Mouse (Mus musculus) frontal cortex, postnatal 36 days (tissue): ENCODE measurements around the gene Ang2.
"Not testable (repeated sequence)": the region's sequence is repeated elsewhere in the genome, so short reads cannot be mapped to it uniquely, and the experiment has no call there.

Source experiments
- DNase-seq, 2 experiments: peaks; one replicate each; pipeline ENCODE4 v3.0.0; 2022; ENCODE audit warnings: low spot score in 2 of 2

Gene Ang2

DNA sequence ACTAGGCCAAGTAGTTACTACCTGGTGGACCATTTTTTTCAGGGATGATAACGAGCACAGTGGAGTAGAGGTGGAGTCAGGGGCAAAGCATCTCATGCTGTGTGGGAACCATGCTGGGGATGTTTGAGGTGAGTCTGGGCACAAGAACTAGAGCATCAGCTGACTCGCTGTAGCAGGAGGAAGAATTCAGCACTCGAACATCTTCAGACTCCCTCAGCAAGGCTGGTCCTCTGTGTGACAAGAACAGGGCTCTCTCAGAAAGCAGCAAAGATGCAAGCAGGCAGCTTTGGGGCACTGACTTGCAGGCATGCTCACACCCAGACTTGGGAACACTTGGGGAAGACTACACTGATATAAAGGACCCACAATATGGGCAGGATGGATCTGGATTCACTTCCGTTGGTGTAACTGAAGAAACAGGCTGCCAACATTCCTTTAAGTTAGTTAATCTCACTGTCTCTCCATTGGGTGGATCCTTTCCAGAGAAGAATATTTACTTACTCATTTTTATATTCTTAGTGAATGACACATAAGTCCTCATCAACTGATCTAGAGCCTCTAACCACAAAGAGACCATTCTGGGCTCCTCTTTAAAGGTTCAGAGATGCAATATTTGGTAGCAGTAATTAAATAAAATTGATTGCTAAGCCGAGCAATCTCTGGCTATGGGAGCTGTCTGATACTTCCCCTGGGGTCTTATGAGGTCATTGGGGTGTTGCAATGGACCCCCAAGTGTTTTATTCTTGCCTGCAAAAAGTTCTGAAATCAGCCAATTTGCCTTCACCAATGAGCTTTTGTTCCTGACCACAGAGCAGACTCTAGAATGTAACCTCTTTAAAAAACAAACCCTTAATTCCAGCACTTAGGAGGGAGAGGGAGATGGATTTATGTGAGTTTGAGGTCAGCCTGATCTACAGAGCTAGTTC is at the start of gene Ang2:
TSS of gene Ang2 (minus strand) at position 51 of the 926 bp plus-strand sequence.
- DNase-seq, result no peak

DNA sequence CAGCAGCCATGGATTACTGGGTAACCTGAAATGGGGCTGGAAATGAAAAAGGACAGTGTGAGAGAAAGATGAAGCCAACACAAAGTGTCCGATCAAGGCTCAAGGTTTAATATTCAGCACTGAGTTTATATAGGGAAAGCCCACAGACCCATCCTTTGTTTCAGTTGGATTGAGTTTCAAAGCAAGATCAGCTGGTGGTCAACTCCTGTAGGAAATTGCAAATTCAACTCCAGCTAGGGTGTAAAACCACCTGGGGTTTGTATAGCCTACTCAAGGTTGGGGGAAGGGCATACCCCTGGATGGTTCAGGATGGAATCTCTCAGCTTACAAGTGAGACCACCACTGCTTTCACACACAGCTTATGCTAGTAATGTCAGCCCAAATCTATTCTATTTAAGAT is 48.8 kb upstream of the Ang2 start:
- no peak for DNase-seq

DNA sequence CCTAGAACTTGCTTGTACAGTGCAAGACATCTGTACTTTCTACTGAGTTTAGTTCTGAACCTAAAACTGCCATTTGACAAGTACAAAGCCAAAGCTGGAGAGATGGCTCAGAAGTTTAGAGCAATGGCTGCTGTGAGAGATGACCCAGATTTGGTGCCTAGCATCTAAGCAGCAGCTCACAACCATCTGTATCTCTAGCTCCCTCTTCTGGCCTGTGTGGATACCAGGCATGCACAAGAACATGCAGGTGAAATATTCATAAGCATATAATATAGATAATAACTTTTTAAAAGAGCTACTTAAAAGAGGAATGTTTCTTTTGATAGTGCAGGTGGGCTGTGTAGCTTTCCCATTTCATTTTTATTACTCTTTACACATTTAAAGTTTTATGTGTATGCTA is 42.0 kb upstream of the Ang2 start:
- DNase-seq, result peak; percentile 7 to 45

DNA sequence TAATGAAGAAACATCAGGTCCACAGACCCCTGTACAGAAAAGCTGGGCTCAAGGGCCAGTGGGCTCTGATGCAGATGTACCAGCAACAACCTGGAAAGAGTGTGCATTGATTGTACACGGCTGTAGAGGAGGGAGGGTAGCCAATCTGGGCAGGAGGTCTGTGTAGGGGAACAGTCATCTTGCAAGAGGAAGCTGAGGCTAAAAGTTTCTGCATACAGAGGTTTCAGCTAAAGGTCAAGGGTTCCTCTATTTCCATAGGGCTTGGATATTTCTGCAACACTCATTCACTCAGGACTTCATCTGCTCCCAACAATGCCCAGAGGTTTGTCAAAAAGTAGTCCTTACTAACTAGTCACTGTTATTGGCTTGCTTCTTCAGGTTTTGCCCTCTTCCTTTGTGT is 38.5 kb upstream of the Ang2 start:
- DNase-seq, result not testable (repeated sequence)

DNA sequence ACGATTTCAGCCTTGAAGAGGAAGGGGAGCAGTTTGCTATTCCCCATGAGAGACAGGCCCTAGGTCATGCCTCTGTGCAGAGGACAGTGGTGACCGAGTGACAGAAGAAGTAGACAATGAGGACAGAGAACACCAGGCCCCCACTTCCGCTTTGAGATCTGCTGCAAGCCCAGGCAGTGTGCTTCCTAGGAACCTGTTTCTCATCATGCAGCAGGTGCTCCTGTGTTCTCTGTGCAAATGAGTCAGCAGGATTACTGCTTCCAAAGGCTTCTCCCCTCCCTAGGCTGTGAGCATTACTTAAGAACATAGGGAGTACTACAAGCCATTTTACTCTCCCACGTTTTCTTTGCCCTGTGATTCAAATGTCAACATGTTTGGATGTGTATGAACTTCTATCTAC is 30.7 kb upstream of the Ang2 start:
- not testable (repeated sequence) for DNase-seq

DNA sequence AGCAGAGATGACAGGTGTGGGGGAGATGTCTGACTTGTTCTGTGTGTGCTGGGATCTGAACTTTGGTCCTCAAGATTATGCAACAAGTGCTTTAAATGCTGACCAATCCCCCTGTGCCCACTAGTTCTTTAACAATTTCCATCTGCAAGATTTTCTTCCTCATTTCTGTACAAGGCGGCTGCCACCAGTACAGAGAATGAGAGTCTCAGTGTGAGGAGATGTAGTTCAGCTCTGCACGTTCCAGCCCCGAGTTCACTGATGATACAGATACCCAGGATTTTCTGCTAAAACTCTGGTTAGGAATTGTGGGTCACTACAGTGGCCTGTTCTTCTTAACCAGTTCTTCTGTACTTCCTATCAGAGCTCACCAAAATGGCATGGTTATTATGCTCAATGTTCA is 21.1 kb upstream of the Ang2 start:
- not testable (repeated sequence) for DNase-seq

DNA sequence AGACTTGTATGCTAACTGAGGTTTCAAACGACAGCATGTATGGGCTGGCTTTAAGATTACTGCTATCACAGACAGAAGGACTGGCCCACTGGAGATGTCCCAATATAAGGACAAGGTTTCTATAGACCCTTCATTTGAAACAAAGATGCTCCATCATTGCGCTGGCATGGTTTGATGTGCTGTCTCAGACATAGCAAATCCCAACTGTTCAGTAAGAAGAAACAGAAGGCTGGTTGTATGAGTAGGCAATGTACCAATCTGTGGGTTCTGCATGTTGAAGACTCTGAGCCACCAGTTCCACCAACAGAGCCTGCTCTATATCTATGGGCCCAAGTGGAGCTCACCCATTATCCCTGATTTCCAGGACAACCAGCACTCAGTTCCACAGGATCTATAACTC is 4.2 kb upstream of the Ang2 start, which contains the start of gene Ear14:
TSS of gene Ear14 (plus strand) at position 277 of the 400 bp plus-strand sequence.
- DNase-seq, result no peak

DNA sequence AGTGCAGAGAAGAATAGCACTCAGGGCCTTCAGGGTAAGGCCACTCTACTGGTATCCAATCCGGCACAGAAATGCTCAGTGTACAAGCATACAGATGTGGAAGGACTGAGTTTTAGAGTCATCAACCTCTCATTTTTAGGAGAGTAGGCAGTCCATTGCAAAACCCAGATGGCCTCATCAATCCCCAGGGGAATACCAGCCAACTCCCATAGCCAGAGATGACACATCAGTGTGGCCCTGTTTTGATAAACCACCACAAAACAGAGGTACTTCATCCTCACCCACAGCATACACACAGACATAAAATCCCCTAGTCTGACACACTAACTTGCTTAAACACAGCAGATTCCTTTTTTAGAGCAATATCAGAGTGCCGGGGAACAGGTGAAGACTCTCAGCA is 1.5 kb upstream of the Ang2 start:
- no peak for DNase-seq

DNA sequence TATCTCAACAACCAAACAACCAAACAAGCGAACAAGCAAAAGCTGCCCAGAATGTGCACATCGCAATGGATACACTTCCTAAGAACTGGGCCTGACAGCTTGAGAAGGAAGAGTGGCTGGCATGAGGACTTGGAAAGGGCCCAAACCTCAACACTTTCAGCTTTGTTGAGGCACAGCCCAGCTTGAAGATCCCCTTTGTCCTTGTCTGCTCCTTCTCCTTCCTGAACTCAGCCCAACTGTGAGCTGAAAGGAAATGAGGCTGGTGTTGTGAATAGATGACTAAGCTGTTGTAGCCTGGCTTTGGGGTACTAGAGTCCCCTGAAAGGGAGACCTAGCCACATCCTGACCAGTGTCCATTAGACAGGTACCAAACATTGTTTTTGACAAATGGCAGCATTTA is 1.1 kb upstream of the Ang2 start:
- DNase-seq, result peak; percentile 6 to 16

DNA sequence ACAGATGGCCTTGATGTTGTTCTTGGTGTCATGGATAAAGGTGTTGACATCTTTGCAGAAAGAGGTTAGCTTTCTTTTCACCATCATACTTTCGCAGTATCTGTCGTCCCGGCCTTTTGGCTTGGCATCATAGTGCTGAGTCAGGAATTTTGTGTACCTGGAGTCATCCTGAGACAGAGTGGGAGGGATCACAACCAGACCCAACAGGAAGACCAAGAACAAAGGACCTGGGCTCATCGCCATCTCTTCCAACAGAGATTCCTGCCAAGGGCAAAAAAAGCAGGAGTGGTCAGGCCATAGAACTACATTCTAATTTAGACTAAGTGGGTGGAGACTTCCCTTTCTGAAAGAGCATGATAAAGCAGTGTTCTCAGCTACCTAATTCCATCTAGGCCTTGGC is 3.3 kb downstream of the Ang2 start:
- no peak for DNase-seq

DNA sequence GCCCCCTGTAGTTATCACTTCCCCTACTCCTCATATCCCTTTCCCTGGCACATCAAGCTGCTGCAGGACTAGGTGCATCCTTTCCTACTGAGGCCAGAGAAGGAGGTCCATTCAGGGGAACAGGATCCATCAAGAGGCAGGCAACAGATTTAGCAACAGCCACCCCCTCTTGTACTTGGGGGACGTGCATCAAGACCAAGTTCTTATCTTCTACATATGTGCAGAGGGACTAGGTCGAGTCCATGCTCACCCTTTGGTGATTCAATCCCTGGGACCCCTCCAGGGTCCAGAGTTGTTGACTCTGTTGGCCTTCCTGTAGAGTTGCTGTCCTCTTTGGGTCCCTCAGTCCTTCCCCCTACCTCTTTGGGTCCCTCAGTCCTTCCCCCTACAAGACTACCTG is 17.9 kb downstream of the Ang2 start:
- not testable (repeated sequence) for DNase-seq

DNA sequence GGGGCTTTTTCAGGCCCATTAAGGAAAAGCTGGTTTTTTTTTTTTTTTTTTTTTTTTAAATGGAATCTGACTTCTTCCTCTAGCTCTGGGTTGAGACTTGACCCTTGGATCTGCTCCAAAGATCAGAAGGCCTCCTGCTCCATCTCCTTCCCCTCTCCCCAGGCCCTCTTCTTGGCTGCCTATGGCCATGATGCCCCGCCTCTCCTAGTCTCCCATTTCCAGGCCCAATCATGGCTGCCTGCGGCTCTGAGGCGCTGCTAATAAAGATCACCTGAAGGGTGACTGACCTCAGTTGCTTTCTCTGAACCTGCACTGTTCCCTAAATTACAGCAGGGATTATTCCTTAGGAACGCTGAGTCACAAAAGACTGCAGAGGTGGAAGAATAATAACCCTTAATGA is 25.1 kb downstream of the Ang2 start:
- no peak for DNase-seq

DNA sequence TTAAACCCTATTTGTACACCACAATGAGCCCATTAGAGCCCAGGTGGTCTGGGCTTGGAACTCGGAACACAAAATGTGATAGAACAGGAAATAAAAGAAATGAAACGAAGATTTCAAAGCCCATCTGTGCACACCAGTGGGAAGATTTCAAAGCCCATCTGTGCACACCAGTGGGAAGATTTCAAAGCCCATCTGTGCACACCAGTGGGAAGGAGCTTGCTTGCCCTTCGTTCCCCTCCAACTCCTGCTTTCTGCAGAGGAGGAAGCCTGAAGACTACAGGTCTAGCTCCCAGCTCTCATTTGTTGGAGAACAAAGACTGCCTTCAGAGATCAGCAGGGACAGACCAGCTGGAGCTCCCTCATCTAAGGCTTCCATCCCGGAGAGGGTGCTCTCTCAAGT is 26.0 kb downstream of the Ang2 start:
- peak; percentile 8 to 17 for DNase-seq

DNA sequence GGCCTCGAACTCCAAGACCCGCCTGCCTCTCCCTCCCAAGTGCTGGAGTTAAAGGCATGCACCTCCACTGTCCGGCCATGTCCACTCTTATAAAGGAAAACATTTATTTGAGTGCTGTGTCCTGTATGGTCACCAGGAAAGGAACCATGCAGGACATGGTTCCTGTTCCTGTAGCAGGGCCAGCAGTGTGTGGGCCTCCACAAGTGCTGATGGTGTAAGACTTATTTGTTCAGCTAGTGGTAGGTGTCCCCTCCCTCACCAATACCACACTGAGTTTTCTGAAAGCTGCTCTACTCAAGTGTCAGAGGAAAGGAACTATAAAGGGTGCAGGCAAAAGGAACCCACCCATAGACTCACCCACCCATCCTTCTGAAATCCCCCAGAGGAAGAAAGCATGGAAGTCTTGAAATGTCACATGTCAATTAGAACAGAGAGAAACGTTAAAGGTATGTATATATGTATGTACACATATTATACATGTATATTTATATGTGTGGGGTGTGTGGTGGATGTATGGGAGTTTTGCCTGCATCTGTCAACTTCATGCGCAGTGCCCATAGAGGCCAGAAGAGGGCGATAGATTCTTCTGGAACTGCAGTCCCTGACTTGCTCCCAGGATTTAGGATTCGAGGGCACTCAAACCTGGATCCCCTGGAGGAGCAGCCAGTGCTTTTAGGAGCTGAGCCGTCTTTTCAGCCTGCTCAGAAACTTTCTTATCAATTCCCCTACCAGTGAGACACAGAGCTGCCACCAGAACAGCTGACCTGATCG is 26.7 kb downstream of the Ang2 start:
- DNase-seq, result peak; percentile 20 to 33

DNA sequence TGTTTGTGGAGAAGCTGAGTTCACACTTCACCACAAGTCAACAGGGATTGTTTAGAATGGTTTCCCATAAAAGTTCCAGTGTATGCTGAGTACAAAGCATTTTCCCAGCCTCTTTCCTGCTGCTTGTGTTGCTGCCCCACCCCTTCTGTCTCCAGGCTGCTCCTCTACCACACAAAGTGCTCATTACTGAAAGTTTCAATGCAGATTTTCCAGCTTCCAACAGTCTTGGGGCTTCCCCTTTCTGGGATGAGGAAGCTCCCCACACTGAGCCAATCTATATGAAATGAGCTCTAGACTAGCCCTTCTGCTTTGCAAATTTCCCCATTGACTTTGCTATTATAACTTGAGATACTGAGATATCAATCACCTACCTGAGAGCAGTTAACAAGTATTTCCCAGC is 32.9 kb downstream of the Ang2 start:
- DNase-seq, result no peak

DNA sequence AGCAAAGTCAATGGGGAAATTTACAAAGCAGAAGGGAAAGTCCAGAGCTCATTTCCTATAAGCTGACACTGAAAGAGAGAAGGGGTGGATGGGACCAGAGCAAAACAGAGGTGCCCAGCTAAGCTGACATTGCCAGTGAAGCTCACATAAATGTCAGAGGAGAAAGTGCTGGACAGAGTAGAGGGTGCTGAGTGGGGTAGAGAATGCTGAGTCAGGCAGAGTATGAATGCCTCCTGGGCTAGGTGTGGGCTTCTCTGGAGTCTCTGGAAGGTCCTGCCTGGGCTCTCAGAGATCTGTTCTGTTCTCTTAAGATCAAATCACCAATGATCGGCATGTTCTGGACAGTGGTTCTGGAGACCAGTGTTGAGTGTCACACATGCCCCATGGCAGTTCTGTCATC is 33.5 kb downstream of the Ang2 start:
- DNase-seq, result no peak

DNA sequence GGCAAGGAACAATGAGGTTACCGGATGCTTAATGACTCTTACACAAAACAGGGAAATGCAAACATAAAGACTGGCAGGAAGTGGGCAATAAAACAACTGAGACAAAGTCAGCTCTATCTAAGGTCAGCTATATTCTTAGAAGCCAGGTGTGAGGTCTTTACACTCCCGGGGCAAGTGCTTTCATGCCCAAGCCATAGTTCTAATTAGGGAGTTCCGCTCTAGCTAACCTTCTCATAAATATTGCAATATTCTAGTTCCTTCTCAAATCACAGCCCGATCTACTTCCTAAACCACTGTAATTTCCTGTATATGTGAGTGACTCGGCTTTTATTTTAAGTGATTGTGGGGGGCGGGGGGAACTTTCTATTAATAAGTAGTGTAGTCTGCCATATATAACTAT is 35.6 kb downstream of the Ang2 start:
- DNase-seq, result not testable (repeated sequence)

DNA sequence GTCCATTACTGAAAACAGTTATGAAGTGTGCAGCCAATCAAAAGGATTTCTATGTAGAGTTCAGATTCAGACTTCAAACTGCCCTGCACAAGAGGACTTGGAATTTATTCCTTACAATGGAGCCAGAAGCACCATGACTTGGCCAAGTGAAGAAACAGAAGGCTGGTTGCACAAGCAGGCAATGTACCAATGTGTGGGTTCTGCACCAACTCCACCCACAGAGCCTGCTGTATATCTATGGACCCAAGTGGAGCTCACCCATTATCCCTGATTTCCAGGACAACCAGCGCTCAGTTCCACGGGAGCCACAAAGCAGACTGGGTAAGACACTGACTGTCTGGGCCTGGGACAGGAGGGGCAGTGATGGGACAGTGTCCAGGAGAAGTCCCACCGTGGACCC is 37.0 kb downstream of the Ang2 start, which contains the start of gene Rnase2b:
TSS of gene Rnase2b (plus strand) at position 285 of the 400 bp plus-strand sequence.
- DNase-seq, result peak in 1 of 2 experiments; percentile 16

DNA sequence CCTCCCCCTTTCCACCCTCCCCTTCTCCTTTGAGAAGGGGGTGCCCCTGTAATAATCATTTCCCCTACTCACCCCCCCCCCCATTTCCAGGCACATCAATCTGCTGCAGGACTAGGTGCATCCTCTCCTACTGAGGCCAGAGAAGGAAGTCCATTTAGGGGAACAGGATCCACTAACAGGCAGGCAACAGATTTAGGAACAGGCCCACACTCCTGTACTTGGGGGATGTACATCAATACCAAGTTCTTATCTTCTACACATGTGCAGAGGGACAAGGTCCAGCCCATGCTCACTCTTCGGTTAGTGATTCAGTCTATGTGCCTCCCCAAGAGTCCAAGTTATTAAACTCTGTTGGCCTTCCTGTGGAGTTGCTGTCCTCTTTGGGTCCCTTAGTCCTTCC is 41.9 kb downstream of the Ang2 start:
- no peak for DNase-seq

DNA sequence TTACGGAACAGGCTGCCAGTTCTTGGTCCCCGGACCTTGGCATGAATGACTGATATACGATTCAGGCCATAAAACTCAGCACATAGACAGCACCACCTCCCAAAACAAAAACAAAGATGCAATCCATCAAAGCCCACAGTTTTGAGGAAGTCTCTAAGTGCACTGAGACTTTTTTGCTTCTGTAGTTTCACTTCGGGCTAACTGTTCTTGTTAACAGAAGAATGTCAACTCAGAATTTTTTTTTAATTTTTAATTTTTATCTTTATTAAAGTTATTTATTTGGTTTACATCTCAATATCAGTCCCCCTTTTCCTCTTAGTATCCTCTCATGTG is 42.2 kb downstream of the Ang2 start:
- DNase-seq, result no peak

DNA sequence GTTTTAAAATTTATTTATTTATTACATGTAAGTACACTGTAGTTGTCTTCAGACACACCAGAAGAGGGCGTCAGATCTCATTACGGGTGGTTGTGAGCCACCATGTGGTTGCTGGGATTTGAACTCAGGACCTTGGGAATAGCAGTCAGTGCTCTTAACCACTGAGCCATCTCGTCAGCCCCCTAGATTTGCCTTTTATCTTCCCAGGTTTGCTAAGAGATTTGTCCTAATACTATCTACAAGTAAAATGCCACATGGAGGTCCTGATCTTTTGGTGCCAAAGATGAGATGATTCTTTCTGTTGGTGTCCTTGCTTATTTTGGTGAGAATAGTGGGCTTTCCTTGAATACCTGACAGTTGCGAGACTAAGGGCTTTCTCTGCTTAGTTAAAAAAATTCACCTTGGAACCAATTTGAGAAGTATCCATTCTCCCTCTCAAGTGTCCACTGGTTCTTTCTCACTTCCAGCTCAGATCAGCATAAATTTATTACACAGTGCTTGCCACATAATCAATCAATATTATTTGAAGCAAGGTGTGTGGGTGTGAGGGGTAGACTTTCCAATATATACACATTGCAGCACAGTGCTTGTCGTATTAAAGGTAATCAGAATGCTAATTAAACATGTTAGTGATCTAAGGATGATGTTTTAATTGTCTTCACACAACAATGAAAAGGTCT is 42.8 kb downstream of the Ang2 start:
- DNase-seq, result no peak

DNA sequence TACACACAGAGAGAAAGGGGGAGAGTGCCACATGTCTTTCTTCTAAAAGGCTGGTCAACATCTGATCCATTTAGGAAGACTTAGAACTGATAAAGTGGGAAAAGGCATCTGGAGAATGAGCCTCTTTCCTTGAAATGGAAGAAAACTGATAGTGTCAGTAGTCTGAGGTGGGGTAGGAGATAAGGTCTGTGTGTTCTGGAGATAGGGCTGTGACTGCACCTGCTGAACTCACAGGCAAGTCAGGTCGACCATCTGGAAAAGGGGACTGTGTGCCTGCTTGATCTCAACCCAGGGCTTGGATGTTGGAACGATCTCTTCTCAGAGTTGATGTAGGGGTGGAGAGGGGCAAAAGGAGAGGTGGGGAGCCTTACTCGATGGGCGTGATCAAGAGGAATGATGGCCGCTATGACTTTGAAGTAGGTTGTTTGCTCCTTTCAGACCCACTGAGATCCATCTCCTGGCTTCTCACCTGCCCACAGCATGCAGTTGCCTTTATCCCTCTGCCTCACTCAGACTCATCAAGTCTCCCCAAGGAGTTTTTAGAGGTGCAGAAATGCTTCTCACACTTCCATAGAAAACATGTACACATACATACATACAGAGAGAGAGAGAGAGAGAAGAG is 46.6 kb downstream of the Ang2 start:
- no peak for DNase-seq
